Mouse (Mus musculus): ENCODE data around the gene Gm13889.

DNA sequence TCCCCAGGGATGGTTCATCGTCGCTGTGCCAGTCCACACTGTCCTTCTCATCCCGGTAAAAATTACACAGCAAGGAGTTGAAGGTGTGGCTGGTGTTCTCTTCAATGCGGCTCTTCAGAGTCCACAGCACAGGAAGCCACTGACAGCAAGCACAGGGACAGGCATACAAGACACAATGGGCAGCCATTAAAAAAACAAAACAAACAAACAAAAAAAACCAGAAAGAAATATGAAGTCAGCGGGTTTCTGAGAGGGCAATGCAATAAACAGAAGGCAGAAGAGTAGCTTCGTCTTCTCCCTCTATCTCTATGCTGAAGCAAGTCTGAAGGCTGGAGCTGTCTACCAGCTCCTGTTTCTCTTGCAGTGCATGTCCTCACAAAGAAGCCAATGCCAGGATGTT is 39.3 kb upstream of the Gm13889 start, which contains the start of gene Gm27027:
- TF ChIP-seq CTCF (IDR thresholded peaks at IDR 0.05; ENCODE audit: low read depth, low read length) (no peak), POLR2AphosphoS5 (IDR thresholded peaks at IDR 0.05; ENCODE audit: insufficient replicate concordance, low read depth, low read length) (no peak), TAL1 (conservative IDR thresholded peaks at IDR 0.05; ENCODE audit: low read depth, low read length) (no peak), GATA1 (IDR thresholded peaks at IDR 0.05; ENCODE audit: borderline replicate concordance, low read length) (no peak)

Measured in G1E (cell line).